Mouse (Mus musculus): Measurements from ENCODE around the gene D17H6S53E. TPM values are rescaled to one million over a fixed set of nuclear protein-coding genes. Genes with fewer than 3 reads are reported as not detected.
A peak's percentile ranks its signal among the peaks of the same experiment; 100 is the strongest.

The D17H6S53E gene
- polyA plus RNA-seq, 1 experiment from 2014 or later = 15.4 TPM

DNA sequence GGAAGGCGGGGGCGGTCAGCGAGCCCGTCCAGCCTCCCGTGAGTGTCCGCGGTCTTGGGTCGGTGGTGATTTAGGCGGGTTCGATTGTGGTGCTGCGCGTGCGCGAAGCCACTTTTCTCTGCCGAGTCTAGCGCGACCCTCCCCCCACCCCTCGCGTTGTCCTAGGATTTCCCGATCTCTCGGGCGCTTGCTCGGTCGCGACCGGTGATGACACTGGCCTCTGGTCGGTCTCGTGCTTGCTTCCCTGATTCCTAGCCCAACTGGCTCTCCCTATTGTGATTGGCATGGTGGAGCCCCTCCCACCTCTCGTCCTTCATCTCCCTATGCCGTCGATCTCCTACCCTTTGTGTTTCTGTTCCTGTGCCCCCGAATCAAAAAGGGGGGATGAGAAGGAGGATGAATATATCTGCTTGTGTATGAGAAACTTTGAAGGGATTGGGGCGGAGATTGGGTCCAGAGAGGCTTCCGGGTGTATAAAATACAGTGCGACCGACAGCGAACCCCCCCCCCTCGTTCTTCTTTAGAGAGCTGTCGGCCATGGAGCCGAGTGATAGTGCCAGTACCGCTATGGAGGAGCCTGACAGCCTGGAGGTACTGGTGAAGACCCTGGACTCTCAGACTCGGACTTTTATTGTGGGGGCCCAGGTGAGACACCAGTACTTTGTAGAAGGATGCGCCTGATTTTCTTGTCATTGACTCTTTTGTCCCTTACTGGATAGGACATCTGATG is 9.6 kb downstream of the D17H6S53E start:
- no peaks in the 10 kb centered on the region for H3K27me3 ChIP-seq (replicated peaks; ENCODE audit: control insufficient read depth, insufficient read depth, low read length)
- H3K9me3 ChIP-seq (ENCODE audit: control insufficient read depth, low read length) = no peaks in the 10 kb centered on the region
- H3K4me1 ChIP-seq (ENCODE audit: control insufficient read depth, insufficient read depth, low read length) = peaks cover 14% of the 10 kb centered on the region; the same call in 1 of the 2 replicates
- peak overlapping the region; percentile 71 for H3K4me3 ChIP-seq (ENCODE audit: low read length)
- H3K36me3 ChIP-seq (ENCODE audit: control insufficient read depth, insufficient read depth, low read length) = peaks cover 14% of the 10 kb centered on the region
- peak overlapping the region; percentile 64 for H3K4me2 ChIP-seq (ENCODE audit: low read depth, low read length)
- H3K27ac ChIP-seq (ENCODE audit: low read length) = peak overlapping the region; percentile 84
- H3K9ac ChIP-seq (ENCODE audit: low read depth, low read length) = peak overlapping the region; percentile 69
- WGBS = under 1% methylated on average over 42 of the region's 43 CpGs
- ATAC-seq = peak; percentile 70

DNA sequence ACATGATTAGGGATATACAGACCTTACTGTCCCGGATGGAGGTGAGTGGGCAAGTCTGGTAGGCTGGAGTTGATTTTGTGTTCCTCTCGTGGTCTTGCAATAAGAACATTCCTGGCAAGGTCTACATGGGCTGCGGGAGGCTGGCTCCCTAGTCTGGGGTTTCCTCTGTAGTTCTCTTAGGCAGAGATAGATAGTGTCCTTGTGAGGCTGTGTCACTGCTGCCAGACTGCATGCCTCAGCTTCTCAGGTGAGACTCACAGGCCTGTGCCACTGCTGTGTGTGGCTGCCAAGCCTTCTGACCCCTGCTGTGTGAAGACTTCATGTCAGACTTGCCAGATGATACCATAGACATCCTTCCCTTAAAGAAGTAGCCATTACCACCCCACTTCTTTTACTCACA is 13.1 kb downstream of the D17H6S53E start:
- 91% methylated on average over 3 of the region's 3 CpGs for WGBS
- Histone ChIP-seq H3K4me1 (ENCODE audit: control insufficient read depth, insufficient read depth, low read length) (0 out of 2 replicates have a peak, but pooled peaks cover 14% of the 10 kb centered on the region), H3K4me2 (ENCODE audit: low read depth, low read length) (no peak overlapping the region), H3K4me3 (ENCODE audit: low read length) (no peak overlapping the region), H3K9ac (ENCODE audit: low read depth, low read length) (no peak overlapping the region), H3K36me3 (ENCODE audit: control insufficient read depth, insufficient read depth, low read length) (peaks cover 42% of the 10 kb centered on the region), H3K27ac (ENCODE audit: low read length) (no peak overlapping the region), H3K9me3 (ENCODE audit: control insufficient read depth, low read length) (peaks cover 3% of the 10 kb centered on the region; the same call in 1 of the 2 replicates), H3K27me3 (replicated peaks; ENCODE audit: control insufficient read depth, insufficient read depth, low read length) (no peaks in the 10 kb centered on the region)
- ATAC-seq = no peak

DNA sequence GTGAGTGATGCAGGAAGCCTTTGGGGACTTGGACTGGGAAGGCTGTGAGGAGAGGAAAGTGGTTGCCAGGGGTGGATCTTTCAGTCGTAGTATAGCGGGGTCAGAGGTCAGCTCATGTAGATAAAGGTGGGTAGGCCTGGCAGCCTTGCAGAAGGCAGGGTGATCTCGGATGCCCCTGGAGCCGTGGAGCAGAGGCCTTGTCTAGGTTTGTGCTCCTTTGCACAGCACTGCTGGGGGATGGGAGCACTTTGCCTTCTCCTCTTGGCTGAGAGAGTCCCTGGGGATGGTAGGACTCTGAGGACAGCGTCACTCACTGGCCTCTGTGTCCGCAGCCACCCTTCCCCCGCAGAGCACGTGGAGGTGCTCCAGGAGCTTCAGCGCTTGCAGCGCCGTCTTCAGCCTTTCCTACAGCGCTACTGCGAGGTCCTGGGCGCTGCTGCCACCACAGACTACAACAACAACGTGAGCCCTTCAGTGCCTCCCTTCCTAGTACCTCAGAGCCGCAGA is 14.4 kb downstream of the D17H6S53E start:
- Histone ChIP-seq H3K27ac (ENCODE audit: low read length) (no peak overlapping the region), H3K4me1 (ENCODE audit: control insufficient read depth, insufficient read depth, low read length) (0 out of 2 replicates have a peak, but pooled peaks cover 14% of the 10 kb centered on the region), H3K4me2 (ENCODE audit: low read depth, low read length) (no peak overlapping the region), H3K27me3 (replicated peaks; ENCODE audit: control insufficient read depth, insufficient read depth, low read length) (no peaks in the 10 kb centered on the region), H3K9ac (ENCODE audit: low read depth, low read length) (no peak overlapping the region), H3K36me3 (ENCODE audit: control insufficient read depth, insufficient read depth, low read length) (peaks cover 55% of the 10 kb centered on the region), H3K4me3 (ENCODE audit: low read length) (no peak overlapping the region), H3K9me3 (ENCODE audit: control insufficient read depth, low read length) (peaks cover 3% of the 10 kb centered on the region; the same call in 1 of the 2 replicates)
- WGBS = 85% methylated on average over 16 of the region's 16 CpGs
- ATAC-seq = no peak

DNA sequence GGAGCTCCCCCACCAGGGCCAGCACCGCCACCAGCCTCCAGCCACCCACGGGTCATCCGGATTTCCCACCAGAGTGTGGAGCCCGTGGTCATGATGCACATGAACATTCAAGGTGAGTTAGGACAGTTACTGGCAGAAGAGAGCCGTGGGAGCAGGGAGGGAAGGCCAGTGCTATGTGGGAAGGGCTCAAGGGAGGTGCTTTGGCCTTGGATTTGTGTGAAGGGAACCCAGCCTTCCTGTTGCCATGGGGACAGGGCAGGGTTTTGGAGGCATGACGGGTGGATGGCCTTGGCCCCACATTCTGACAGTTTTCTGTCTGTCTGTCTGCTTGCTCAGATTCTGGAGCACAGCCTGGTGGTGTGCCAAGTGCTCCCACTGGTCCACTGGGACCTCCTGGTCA is 15.8 kb downstream of the D17H6S53E start:
- 88% methylated on average over 6 of the region's 6 CpGs for WGBS
- Histone ChIP-seq H3K27me3 (replicated peaks; ENCODE audit: control insufficient read depth, insufficient read depth, low read length) (no peaks in the 10 kb centered on the region), H3K4me3 (ENCODE audit: low read length) (no peak overlapping the region), H3K27ac (ENCODE audit: low read length) (no peak overlapping the region), H3K36me3 (ENCODE audit: control insufficient read depth, insufficient read depth, low read length) (peaks cover 69% of the 10 kb centered on the region), H3K4me2 (ENCODE audit: low read depth, low read length) (no peak overlapping the region), H3K9me3 (ENCODE audit: control insufficient read depth, low read length) (peaks cover 3% of the 10 kb centered on the region; the same call in 1 of the 2 replicates), H3K9ac (ENCODE audit: low read depth, low read length) (no peak overlapping the region), H3K4me1 (ENCODE audit: control insufficient read depth, insufficient read depth, low read length) (0 out of 2 replicates have a peak, but pooled peaks cover 9% of the 10 kb centered on the region)
- no peak for ATAC-seq

DNA sequence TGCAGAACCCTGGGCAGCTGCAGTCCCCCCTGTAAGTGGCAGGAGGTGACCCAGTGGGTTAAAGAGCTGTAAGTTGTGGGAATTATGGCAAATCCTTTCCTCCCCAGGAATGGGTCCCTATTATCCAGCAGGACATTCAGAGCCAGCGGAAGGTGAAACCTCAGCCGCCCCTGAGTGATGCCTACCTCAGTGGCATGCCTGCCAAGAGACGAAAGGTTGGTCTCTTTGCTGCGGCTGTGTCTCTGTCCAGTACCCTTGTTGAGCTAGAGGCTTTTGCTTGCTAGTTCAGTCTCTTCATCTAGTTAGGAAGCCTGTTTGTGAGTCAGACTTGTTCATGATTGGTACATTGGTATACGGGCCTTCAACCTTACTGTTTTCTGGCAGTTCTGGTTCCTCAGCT is 20.0 kb downstream of the D17H6S53E start:
- 87% methylated on average over 5 of the region's 5 CpGs for WGBS
- H3K4me2 ChIP-seq (ENCODE audit: low read depth, low read length) = no peak overlapping the region
- ATAC-seq = no peak

DNA sequence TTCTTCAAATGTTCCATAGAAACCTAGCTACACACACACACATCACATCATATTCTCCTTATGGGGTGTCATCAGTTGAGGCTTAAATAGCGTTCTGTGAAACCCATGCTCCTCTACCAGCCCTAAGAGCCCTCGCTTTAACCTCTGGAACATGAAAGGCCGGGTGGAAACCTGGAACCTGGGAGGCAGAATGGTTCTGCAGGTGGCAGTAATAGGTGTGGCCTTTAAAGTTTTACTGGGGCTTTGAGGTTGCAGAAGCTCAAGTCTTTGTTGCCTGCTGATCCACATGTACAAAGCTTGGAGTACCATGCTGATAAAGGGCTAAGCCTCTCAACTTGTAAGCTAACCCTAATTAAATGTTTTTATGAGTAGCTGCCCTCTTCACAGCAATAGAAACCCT is 21.2 kb downstream of the D17H6S53E start:
- Histone ChIP-seq H3K27ac (ENCODE audit: low read length) (no peak overlapping the region), H3K4me3 (ENCODE audit: low read length) (no peak overlapping the region), H3K4me1 (ENCODE audit: control insufficient read depth, insufficient read depth, low read length) (no peaks in the 10 kb centered on the region), H3K27me3 (replicated peaks; ENCODE audit: control insufficient read depth, insufficient read depth, low read length) (no peaks in the 10 kb centered on the region), H3K36me3 (ENCODE audit: control insufficient read depth, insufficient read depth, low read length) (peaks cover 77% of the 10 kb centered on the region), H3K9me3 (ENCODE audit: control insufficient read depth, low read length) (peaks cover 3% of the 10 kb centered on the region; the same call in 1 of the 2 replicates), H3K9ac (ENCODE audit: low read depth, low read length) (no peak overlapping the region), H3K4me2 (ENCODE audit: low read depth, low read length) (no peak overlapping the region)
- 61% methylated on average over 3 of the region's 3 CpGs for WGBS
- ATAC-seq = no peak

More for the DNA sequence above, 20.0 kb downstream of the D17H6S53E start:
- Histone ChIP-seq H3K27ac (ENCODE audit: low read length) (no peak overlapping the region), H3K4me1 (ENCODE audit: control insufficient read depth, insufficient read depth, low read length) (no peaks in the 10 kb centered on the region), H3K9me3 (ENCODE audit: control insufficient read depth, low read length) (peaks cover 3% of the 10 kb centered on the region; the same call in 1 of the 2 replicates), H3K36me3 (ENCODE audit: control insufficient read depth, insufficient read depth, low read length) (peaks cover 80% of the 10 kb centered on the region), H3K4me3 (ENCODE audit: low read length) (no peak overlapping the region), H3K27me3 (replicated peaks; ENCODE audit: control insufficient read depth, insufficient read depth, low read length) (no peaks in the 10 kb centered on the region), H3K9ac (ENCODE audit: low read depth, low read length) (no peak overlapping the region)

DNA sequence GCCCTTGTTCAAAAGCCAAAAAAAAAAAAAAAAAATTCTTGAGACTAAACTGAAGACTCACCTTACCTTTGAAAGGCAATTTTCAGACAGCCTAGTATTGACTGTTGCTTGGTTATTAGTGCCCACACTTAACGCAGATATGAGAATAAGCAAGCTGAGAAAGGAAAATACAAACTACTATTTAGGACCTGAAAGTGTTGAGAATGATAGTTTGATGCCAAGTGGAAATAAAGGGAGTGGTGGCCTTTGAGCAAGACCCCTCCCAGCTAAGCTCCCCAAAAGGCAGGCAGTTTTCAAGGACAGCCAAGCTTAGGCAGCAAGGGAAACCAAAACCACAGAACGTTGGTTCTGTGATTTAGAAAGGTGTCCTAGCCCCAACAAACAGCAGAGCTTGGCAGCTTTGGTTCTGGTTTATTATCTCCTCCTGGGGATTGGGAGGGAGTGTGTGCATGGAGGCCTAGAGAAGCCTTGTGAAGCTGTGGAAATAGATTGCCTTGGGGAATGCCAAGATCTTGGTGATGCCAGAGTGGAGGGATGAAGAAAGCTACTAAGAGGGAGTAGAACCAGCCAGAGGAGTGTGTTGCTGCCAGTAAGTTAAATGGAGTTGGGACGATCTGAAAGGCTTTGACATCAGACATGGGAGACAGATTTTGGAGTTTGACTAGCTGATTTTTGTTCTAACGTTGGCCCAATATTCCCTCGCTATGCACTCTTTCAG is 21.9 kb downstream of the D17H6S53E start:
- Histone ChIP-seq H3K4me2 (ENCODE audit: low read depth, low read length) (no peak overlapping the region), H3K9ac (ENCODE audit: low read depth, low read length) (no peak overlapping the region), H3K36me3 (ENCODE audit: control insufficient read depth, insufficient read depth, low read length) (peaks cover 77% of the 10 kb centered on the region), H3K4me1 (ENCODE audit: control insufficient read depth, insufficient read depth, low read length) (no peaks in the 10 kb centered on the region), H3K4me3 (ENCODE audit: low read length) (no peak overlapping the region), H3K27me3 (replicated peaks; ENCODE audit: control insufficient read depth, insufficient read depth, low read length) (no peaks in the 10 kb centered on the region), H3K27ac (ENCODE audit: low read length) (peak overlapping the region; percentile 23; the same call in 1 of the 2 replicates), H3K9me3 (ENCODE audit: control insufficient read depth, low read length) (peaks cover 3% of the 10 kb centered on the region; the same call in 1 of the 2 replicates)
- WGBS = 69% methylated on average over 5 of the region's 5 CpGs
- no peak for ATAC-seq

DNA sequence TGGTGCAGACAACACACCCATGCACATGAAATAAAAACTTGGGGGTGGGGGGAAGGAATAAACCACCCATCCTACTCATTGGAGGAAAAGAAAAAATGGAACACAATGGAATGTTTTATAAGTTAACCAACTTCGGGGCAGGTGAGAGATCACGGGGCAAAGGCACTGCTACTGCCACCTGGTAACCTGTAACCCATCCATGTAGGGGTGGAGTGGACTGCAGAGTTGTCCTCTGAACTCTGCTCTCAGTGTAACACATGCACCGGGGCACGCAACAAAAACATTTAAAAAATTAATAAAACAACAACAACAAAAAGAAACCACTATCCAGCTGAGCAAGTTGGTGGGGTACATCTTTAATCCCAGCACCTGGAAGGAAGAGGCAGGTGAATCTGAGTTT is 25.9 kb downstream of the D17H6S53E start:
- Histone ChIP-seq H3K9me3 (ENCODE audit: control insufficient read depth, low read length) (no peaks in the 10 kb centered on the region), H3K4me1 (ENCODE audit: control insufficient read depth, insufficient read depth, low read length) (no peaks in the 10 kb centered on the region), H3K4me2 (ENCODE audit: low read depth, low read length) (no peak overlapping the region), H3K4me3 (ENCODE audit: low read length) (no peak overlapping the region), H3K27me3 (replicated peaks; ENCODE audit: control insufficient read depth, insufficient read depth, low read length) (no peaks in the 10 kb centered on the region), H3K9ac (ENCODE audit: low read depth, low read length) (no peak overlapping the region), H3K27ac (ENCODE audit: low read length) (no peak overlapping the region), H3K36me3 (ENCODE audit: control insufficient read depth, insufficient read depth, low read length) (peaks cover 72% of the 10 kb centered on the region)
- 90% methylated on average over 4 of the region's 4 CpGs for WGBS
- ATAC-seq = no peak

DNA sequence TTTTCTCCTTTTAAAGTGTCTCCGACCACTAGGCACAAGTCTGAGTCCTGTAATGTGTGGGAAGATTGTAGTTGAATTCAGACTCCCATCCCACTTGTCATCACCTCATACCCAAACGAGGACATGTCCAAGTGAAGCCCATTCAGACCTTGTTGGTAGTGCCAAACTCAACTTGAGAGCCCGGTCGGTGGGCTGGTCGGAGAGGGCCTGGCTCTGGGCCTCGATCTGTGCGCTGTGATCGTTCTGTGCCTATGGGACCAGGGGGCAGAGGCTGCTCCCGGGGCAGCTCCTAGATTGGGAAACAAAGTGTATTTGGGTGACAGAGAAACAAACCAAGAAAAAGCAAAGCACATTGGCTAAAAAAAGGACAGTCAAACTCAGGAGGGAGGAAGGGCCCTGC is 26.9 kb downstream of the D17H6S53E start:
- no peaks in the 10 kb centered on the region for H3K27me3 ChIP-seq (replicated peaks; ENCODE audit: control insufficient read depth, insufficient read depth, low read length)
- WGBS = 89% methylated on average over 9 of the region's 9 CpGs
- ATAC-seq = no peak
- no peak overlapping the region for H3K27ac ChIP-seq (ENCODE audit: low read length)
- H3K4me1 ChIP-seq (ENCODE audit: control insufficient read depth, insufficient read depth, low read length) = no peaks in the 10 kb centered on the region
- H3K9ac ChIP-seq (ENCODE audit: low read depth, low read length) = no peak overlapping the region
- peaks cover 78% of the 10 kb centered on the region for H3K36me3 ChIP-seq (ENCODE audit: control insufficient read depth, insufficient read depth, low read length)
- no peak overlapping the region for H3K4me3 ChIP-seq (ENCODE audit: low read length)
- no peak overlapping the region for H3K4me2 ChIP-seq (ENCODE audit: low read depth, low read length)
- no peaks in the 10 kb centered on the region for H3K9me3 ChIP-seq (ENCODE audit: control insufficient read depth, low read length)
